Mouse (Mus musculus) lung, embryonic 16.5 days (tissue): ENCODE measurements around the gene Ccdc184. TPM values are rescaled to one million over a fixed set of nuclear protein-coding genes. Genes with fewer than 3 reads are reported as not detected.

Experiments used
- ATAC-seq: fragments of 200-750 bp; cut with Nextera tagmentation; 2 replicates; pipeline ENCODE4 v1.8.0; 2017; ENCODE audit warnings: low read depth, mild to moderate bottlenecking, moderate library complexity
- H3K27ac ChIP-seq: fragments of 300-500 bp; sonication (generic); 2 replicates; pipeline ENCODE4 v1.5.1; 2014; ENCODE audit warnings: mild to moderate bottlenecking, control low read depth, low read length
- H3K27me3 ChIP-seq: fragments of 300-500 bp; sonication (generic); 2 replicates; pipeline ENCODE4 v1.6.1; 2014; ENCODE audit warnings: low read depth, low read length, mixed read lengths; ENCODE audit not compliant: control insufficient read depth, insufficient read depth
- H3K36me3 ChIP-seq: fragments of 300-500 bp; sonication (generic); 2 replicates; pipeline ENCODE4 v1.6.1; 2014; ENCODE audit warnings: low read length; ENCODE audit not compliant: control insufficient read depth, insufficient read depth
- H3K4me1 ChIP-seq: fragments of 300-500 bp; sonication (generic); replicated peaks from 2 replicates; pipeline ENCODE4 v1.6.1; 2014; ENCODE audit warnings: low read length, mixed read lengths; ENCODE audit not compliant: control insufficient read depth, insufficient read depth
- H3K4me2 ChIP-seq: fragments of 300-500 bp; sonication (generic); 2 replicates; pipeline ENCODE4 v1.6.1; 2014; ENCODE audit warnings: low read depth, low read length, control low read depth
- H3K4me3 ChIP-seq: fragments of 300-500 bp; sonication (generic); 2 replicates; pipeline ENCODE4 v1.5.1; 2014; ENCODE audit warnings: mild to moderate bottlenecking, low read length, control low read depth
- H3K9ac ChIP-seq: fragments of 300-500 bp; sonication (generic); 2 replicates; pipeline ENCODE4 v1.6.1; 2014; ENCODE audit warnings: low read length, control low read depth
- H3K9me3 ChIP-seq: fragments of 300-500 bp; sonication (generic); 2 replicates; pipeline ENCODE4 v1.6.1; 2016; ENCODE audit warnings: low read length; ENCODE audit not compliant: control insufficient read depth
- WGBS: fragments of 180-500 bp; shearing (Covaris S2); extraction: QIAGEN DNeasy Blood & Tissue Kit; methylation state at CpG from one replicate; pipeline ENCODE4 v1.1.7; 2014; 5-methylcytosine and 5-hydroxymethylcytosine counted together
- polyA plus RNA-seq: library from polyadenylated mRNA; unstranded; fragments of >200 nt; fragmentation: Nextera tagmentation; extraction: Ambion mirVana; gene quantifications from 2 replicates; pipeline ENCODE4 v1.2.1, GENCODE M21; 2015

Gene Ccdc184
- polyA plus RNA-seq: 0.20 and 0.24 TPM in 2 replicates

DNA sequence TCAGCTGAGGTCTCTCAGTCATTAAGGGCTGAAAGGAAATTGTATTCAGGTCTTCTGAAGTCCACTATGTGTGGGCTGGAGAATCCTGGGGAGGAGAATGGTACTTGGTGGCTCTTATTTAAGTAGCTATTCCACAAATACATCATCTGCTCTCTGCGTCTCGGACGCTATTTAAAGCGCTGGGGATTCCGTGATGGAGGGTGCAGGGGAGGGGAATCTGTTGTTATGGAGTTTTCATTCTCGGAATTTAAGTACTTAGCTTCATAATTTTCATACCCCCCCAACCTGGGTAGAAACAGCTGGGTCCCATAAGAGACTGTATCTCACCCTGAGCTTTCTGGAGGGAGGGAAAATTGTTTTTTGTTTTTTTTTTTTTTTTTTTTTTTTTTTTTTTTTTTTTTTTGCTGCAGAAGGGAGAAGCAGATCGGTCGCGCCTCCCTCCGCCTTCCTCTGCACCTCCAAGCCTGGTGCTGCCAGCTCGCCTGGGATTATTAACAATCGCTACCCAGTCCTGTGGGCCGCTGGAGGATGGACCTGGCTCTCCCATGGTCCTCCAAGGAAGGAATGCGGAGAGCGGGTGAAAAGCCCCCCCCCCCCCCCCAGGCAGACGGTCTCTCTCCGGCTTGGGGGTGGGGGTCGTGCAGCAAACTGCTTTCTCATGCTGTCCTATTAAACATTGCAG, at the start of gene Ccdc184:
Gene Ccdc184 (plus strand): TSS at position 196 of the 682 bp plus-strand sequence.
- no peak; the same call in 1 of the 2 replicates for ATAC-seq
- Histone ChIP-seq H3K9ac (no peak within 1 kb of the TSS), H3K4me3 (peak within 1 kb of the TSS; percentile 39), H3K27me3 (peaks cover 67% of the 10 kb centered on the region), H3K9me3 (no peaks in the 10 kb centered on the region), H3K27ac (no peak within 1 kb of the TSS), H3K36me3 (no peaks in the 10 kb centered on the region), H3K4me2 (peak within 1 kb of the TSS; percentile 54), H3K4me1 (peaks cover 9% of the 10 kb centered on the region)
- WGBS: 6% methylated on average over 13 of the region's 18 CpGs

DNA sequence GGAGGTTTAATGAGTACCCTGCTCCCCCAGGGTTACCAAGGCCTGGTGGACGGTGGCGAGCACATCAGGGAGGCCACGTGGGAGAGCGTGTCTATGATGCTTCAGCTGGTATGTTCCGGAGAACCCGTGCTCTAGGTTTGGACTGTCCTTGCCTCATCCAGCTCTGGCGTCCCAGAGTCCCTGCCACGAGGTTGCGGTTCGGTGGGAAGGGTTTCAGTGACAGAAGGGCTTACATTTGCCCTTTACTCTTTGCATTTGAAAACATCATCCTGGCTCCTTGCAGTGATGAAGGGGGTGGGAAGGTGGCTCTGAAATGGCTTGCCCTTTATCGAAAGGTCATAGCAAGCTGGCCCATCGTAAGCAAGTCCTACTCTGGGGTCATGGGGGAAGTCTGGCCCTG, 47.6 kb upstream of the Ccdc184 start:
- WGBS: 84% methylated on average over 12 of the region's 12 CpGs
- no peak for ATAC-seq
- Histone ChIP-seq H3K36me3 (peaks cover 23% of the 10 kb centered on the region), H3K4me3 (no peak overlapping the region), H3K4me1 (no peaks in the 10 kb centered on the region), H3K9ac (no peak overlapping the region), H3K4me2 (no peak overlapping the region), H3K27ac (no peak overlapping the region), H3K27me3 (no peaks in the 10 kb centered on the region), H3K9me3 (no peaks in the 10 kb centered on the region)

DNA sequence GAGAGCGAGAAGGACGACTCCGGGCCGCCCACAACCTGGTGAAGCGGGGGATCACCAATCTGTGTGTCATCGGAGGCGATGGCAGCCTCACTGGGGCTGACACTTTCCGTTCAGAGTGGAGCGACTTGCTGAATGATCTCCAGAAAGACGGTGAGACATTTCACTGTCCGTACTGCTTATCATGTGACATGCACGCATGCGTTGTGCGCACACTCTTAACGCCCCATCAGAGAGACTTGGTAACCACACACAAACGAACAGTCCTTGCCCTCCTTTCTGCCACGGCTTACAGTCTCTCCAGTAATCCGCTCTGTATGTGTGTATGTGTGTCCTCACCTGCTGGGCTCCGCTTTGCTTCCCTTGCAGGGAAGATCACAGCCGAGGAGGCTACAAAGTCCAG, 46.1 kb upstream of the Ccdc184 start:
- H3K36me3 ChIP-seq: peaks cover 23% of the 10 kb centered on the region
- WGBS: 89% methylated on average over 20 of the region's 20 CpGs

GRCm38 (mm10) chr15:98131001-98131400, 36.0 kb upstream of the Ccdc184 start:
- H3K4me2 ChIP-seq: no peak overlapping the region
- H3K4me3 ChIP-seq: no peak overlapping the region
- no peaks in the 10 kb centered on the region for H3K27me3 ChIP-seq
- H3K9me3 ChIP-seq: no peaks in the 10 kb centered on the region
- no peak overlapping the region for H3K9ac ChIP-seq
- no peaks in the 10 kb centered on the region for H3K4me1 ChIP-seq
- WGBS: 91% methylated on average over 4 of the region's 4 CpGs
- ATAC-seq: no peak
- no peak overlapping the region for H3K27ac ChIP-seq
- H3K36me3 ChIP-seq: peaks cover 19% of the 10 kb centered on the region

More for the DNA sequence above, 46.1 kb upstream of the Ccdc184 start:
- ATAC-seq: no peak
- no peaks in the 10 kb centered on the region for H3K4me1 ChIP-seq
- no peak overlapping the region for H3K4me3 ChIP-seq
- H3K9ac ChIP-seq: no peak overlapping the region
- no peaks in the 10 kb centered on the region for H3K9me3 ChIP-seq
- H3K27ac ChIP-seq: no peak overlapping the region
- H3K4me2 ChIP-seq: no peak overlapping the region
- H3K27me3 ChIP-seq: no peaks in the 10 kb centered on the region

DNA sequence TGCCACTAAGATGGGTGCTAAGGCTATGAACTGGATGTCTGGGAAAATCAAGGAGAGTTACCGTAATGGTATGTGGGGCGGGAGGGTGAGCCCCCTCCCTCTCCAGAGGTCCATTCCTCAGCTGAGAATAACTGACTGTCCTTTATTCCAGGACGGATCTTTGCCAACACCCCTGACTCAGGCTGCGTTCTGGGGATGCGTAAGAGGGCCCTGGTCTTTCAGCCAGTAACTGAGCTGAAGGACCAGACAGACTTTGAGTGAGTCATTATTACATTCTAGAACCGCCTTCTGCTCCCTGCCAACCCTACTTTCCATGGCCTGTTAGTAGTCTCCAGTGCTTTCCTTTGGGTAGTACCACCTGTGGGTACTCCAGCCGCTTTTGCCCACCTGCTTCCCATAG, 35.5 kb upstream of the Ccdc184 start:
- Histone ChIP-seq H3K4me2 (no peak overlapping the region), H3K9ac (no peak overlapping the region), H3K9me3 (no peaks in the 10 kb centered on the region), H3K36me3 (peaks cover 19% of the 10 kb centered on the region), H3K27ac (no peak overlapping the region), H3K4me3 (no peak overlapping the region), H3K4me1 (no peaks in the 10 kb centered on the region), H3K27me3 (no peaks in the 10 kb centered on the region)
- 84% methylated on average over 7 of the region's 7 CpGs for WGBS
- no peak for ATAC-seq

DNA sequence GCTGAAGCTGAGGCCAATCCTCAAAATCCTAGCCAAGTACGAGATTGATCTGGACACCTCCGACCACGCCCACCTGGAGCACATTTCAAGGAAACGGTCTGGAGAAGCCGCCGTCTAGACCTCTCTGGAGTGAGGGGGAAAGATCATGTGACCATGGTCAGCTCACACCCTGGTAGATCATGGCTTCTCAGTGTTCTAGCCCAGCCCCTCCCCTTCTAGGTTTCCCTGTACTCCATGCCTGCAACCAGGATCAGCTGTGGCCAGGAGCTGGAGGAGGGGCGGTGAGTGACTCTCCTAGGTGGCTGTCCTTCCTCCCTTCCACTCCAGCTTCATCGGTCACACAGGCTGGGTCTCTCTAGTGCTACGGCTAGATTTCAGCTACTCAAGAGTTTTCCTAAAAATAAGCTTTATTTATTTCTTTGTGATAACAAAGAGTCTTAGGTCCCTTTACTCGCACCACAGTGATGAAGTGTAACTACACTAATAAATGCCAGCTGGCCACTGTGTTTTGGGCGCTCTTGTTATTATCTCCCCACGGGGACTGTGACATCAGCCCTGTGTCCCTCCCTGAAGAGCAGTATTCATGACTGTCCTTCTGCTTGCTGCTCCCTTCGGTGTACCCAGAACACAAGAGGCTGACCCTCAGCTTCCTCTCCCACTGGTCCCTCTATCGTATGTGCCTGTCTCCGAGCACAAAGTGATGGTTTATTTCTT, 34.9 kb upstream of the Ccdc184 start:
- H3K9me3 ChIP-seq: no peaks in the 10 kb centered on the region
- no peaks in the 10 kb centered on the region for H3K4me1 ChIP-seq
- no peak overlapping the region for H3K27ac ChIP-seq
- H3K4me3 ChIP-seq: no peak overlapping the region
- no peak overlapping the region for H3K9ac ChIP-seq
- peaks cover 23% of the 10 kb centered on the region for H3K36me3 ChIP-seq
- no peak overlapping the region for H3K4me2 ChIP-seq
- H3K27me3 ChIP-seq: no peaks in the 10 kb centered on the region
- 68% methylated on average over 15 of the region's 15 CpGs for WGBS
- ATAC-seq: peak; percentile 69

DNA sequence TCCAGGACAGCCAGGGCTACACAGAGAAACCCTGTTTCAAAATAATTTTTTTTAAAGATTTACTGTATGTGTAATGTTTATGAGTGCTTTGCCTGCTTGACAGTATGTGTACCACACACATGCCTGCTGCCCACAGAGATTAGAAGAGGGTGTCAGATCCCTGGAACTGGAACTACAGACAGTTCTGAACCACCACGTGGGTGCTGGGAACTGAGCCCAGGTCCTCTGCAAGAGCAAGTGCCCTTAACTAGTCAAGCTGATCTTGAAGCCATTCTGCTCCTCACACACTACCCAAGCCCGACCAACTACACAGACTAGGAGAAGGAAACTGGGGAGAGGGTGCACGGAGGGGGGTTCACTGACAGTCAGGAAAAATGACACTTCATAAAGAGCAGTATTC, 33.5 kb upstream of the Ccdc184 start:
- Histone ChIP-seq H3K4me2 (no peak overlapping the region), H3K4me3 (no peak overlapping the region), H3K27ac (no peak overlapping the region), H3K9me3 (no peaks in the 10 kb centered on the region), H3K36me3 (peaks cover 23% of the 10 kb centered on the region), H3K4me1 (no peaks in the 10 kb centered on the region), H3K9ac (no peak overlapping the region), H3K27me3 (no peaks in the 10 kb centered on the region)
- 88% methylated on average over 3 of the region's 3 CpGs for WGBS
- no peak for ATAC-seq

- Histone ChIP-seq H3K9me3 (no peaks in the 10 kb centered on the region), H3K9ac (no peak overlapping the region), H3K27me3 (no peaks in the 10 kb centered on the region), H3K4me1 (no peaks in the 10 kb centered on the region), H3K36me3 (peaks cover 23% of the 10 kb centered on the region), H3K4me2 (no peak overlapping the region), H3K27ac (no peak overlapping the region), H3K4me3 (no peak overlapping the region)
- WGBS: 89% methylated on average over 4 of the region's 4 CpGs
- ATAC-seq: no peak
Measured at GRCm38 (mm10) chr15:98134034-98134433, 32.9 kb upstream of the Ccdc184 start.

GRCm38 (mm10) chr15:98134666-98135065, 32.3 kb upstream of the Ccdc184 start:
- H3K27ac ChIP-seq: no peak overlapping the region

More at GRCm38 (mm10) chr15:98134666-98135065, 32.3 kb upstream of the Ccdc184 start:
- Histone ChIP-seq H3K27me3 (no peaks in the 10 kb centered on the region), H3K4me3 (no peak overlapping the region), H3K4me2 (no peak overlapping the region), H3K4me1 (no peaks in the 10 kb centered on the region), H3K9ac (no peak overlapping the region), H3K36me3 (peaks cover 23% of the 10 kb centered on the region), H3K9me3 (no peaks in the 10 kb centered on the region)
- no peak for ATAC-seq
- WGBS: 78% methylated on average over 3 of the region's 3 CpGs
